Mouse (Mus musculus) neutrophil, adult 83 days (primary cell): ENCODE results near the gene Sall4. TPM values are rescaled to one million over a fixed set of nuclear protein-coding genes. Genes with fewer than 3 reads are reported as not detected.

Source experiments
- total RNA-seq, 2 experiments: library from RNA; stranded (reverse); gene quantifications; one replicate each; pipeline ENCODE4 v1.2.4; 2023

Sall4 gene
- total RNA-seq = not detected

DNA sequence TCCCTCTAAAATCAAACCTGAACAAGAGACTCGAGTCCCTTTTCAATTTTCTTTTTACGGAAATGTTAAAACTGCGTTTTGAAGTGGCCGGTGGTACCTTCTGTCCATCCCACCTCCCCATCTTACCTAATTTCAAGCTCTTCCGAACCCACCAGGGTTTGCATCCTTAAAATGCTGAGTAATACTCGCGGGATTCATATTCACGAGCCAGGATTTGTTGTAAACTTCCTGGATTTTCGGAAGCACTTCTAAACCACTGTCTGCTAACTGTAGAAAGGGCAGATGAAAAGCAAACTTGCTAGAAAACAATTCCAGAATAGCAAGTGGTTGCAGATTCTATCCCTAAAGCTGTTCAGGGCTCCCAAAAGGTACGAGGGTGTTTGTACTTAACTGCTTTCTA lies at the start of gene Sall4:
Gene Sall4 (minus strand): TSS at position 362 of the 400 bp plus-strand sequence.

DNA sequence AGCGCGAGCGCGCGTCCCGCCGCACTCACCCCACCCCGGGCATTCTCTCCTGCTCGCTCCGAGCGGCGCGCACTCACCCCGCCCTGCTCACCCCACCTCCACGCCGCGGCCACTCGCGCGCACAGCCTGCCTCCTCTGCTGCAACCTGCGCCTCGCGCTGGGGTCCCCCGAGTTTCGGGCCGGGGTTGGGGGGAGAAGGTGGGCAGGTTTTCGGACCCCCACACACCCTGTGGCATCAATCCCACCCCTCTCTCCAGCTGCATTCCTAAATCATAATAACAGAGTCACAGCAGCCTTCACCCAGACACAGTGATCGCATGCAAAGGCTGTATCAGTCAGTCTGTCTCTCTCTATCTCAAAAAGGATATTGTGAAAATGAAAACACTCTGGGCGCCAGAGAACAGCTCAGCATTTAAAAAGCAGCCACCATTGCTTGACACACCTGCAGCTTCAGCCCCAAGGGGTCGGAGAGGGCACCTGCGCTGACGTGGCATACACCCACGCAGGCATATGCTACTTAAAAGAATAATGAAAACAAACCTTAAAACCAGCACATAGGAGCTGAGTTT lies 25.6 kb downstream of the Sall4 start, which contains the start of gene Atp9a:
Gene Atp9a (minus strand): TSS at position 351 of the 569 bp plus-strand sequence.

Other genes starting within 250 kb of the Sall4 start
- 1 to 10 TPM; 6.5 to 8.6 TPM for gene Nfatc2, start 166.3 kb downstream of the Sall4 start, total RNA-seq
- 1 to 10 TPM; 1.5 to 1.7 TPM for gene Atp9a, start 25.5 kb downstream of the Sall4 start, total RNA-seq
- 1 to 10 TPM; 7.4 to 7.5 TPM for gene Zfp64, start 187.6 kb upstream of the Sall4 start, total RNA-seq